Mouse (Mus musculus) stomach, embryonic 14.5 days (tissue): ENCODE data around the gene Spns3. TPM values are rescaled to one million over a fixed set of nuclear protein-coding genes. Genes with fewer than 3 reads are reported as not detected.

Experiments used
- ATAC-seq: fragments of 200-750 bp; cut with Nextera tagmentation; 2 replicates; pipeline ENCODE4 v1.8.0; 2017; ENCODE audit warnings: low read depth, moderate TSS enrichment; ENCODE audit not compliant: insufficient number of reproducible peaks, insufficient read depth, low FRiP score
- H3K27ac ChIP-seq: fragments of 300-500 bp; sonication (generic); 2 replicates; pipeline ENCODE4 v1.5.1; 2014; ENCODE audit warnings: mild to moderate bottlenecking, low read length, moderate library complexity, mixed read lengths
- H3K27me3 ChIP-seq: fragments of 300-500 bp; sonication (generic); 2 replicates; pipeline ENCODE4 v1.6.1; 2014; ENCODE audit warnings: low read length, control low read depth, mixed read lengths; ENCODE audit not compliant: control insufficient read depth, insufficient read depth
- H3K36me3 ChIP-seq: fragments of 300-500 bp; sonication (generic); 2 replicates; pipeline ENCODE4 v1.6.1; 2014; ENCODE audit warnings: mild to moderate bottlenecking, control low read depth, low read length, moderate library complexity, mixed read lengths; ENCODE audit not compliant: control insufficient read depth, insufficient read depth
- H3K4me1 ChIP-seq: fragments of 300-500 bp; sonication (generic); 2 replicates; pipeline ENCODE4 v1.6.1; 2014; ENCODE audit warnings: low read length, control low read depth, mixed read lengths; ENCODE audit not compliant: control insufficient read depth, insufficient read depth
- H3K4me2 ChIP-seq: fragments of 300-500 bp; sonication (generic); replicated peaks from 2 replicates; pipeline ENCODE4 v1.6.1; 2014; ENCODE audit warnings: low read depth, low read length, control low read depth
- H3K4me3 ChIP-seq: fragments of 300-500 bp; sonication (generic); 2 replicates; pipeline ENCODE4 v1.5.1; 2014; ENCODE audit warnings: low read depth, low read length, control low read depth
- H3K9ac ChIP-seq: fragments of 300-500 bp; sonication (generic); replicated peaks from 2 replicates; pipeline ENCODE4 v1.6.1; 2014; ENCODE audit warnings: low read depth, mild to moderate bottlenecking, control low read depth, low read length, moderate library complexity, mixed read lengths
- H3K9me3 ChIP-seq: fragments of 300-500 bp; sonication (generic); 2 replicates; pipeline ENCODE4 v1.6.1; 2016; ENCODE audit warnings: low read depth, low read length, control low read depth; ENCODE audit not compliant: control insufficient read depth
- WGBS: fragments of 180-500 bp; shearing (Covaris S2); extraction: QIAGEN DNeasy Blood & Tissue Kit; methylation state at CpG from one replicate; pipeline ENCODE4 v1.1.7; 2014; 5-methylcytosine and 5-hydroxymethylcytosine counted together
- polyA plus RNA-seq: library from polyadenylated mRNA; unstranded; fragments of >200 nt; fragmentation: Nextera tagmentation; extraction: Ambion mirVana; gene quantifications from 2 replicates; pipeline ENCODE4 v1.2.1, GENCODE M21; 2014

Spns3 gene
- polyA plus RNA-seq, 1 experiment from 2014 or later, result not detected

- H3K4me1 ChIP-seq, result no peaks in the 10 kb centered on the region
- no peaks in the 10 kb centered on the region for H3K27me3 ChIP-seq
- WGBS, result 69% methylated on average over 7 of the region's 7 CpGs
- no peak overlapping the region for H3K4me2 ChIP-seq
- H3K9me3 ChIP-seq, result no peaks in the 10 kb centered on the region
- no peak overlapping the region for H3K4me3 ChIP-seq
- no peaks in the 10 kb centered on the region for H3K36me3 ChIP-seq
- no peak overlapping the region for H3K27ac ChIP-seq
- no peak overlapping the region for H3K9ac ChIP-seq
- ATAC-seq, result no peak
Observed at GRCm38 (mm10) chr11:72566304-72566703, 16.0 kb upstream of the Spns3 start.

- 0 out of 2 replicates have a peak, but pooled peaks have one; percentile 28 for ATAC-seq
- Histone ChIP-seq H3K27ac (no peak overlapping the region), H3K4me1 (no peaks in the 10 kb centered on the region), H3K27me3 (no peaks in the 10 kb centered on the region), H3K9ac (no peak overlapping the region), H3K4me3 (no peak overlapping the region), H3K36me3 (no peaks in the 10 kb centered on the region), H3K4me2 (no peak overlapping the region), H3K9me3 (no peaks in the 10 kb centered on the region)
- 26% methylated on average over 6 of the region's 6 CpGs for WGBS
Observed at GRCm38 (mm10) chr11:72564232-72564807, 14.0 kb upstream of the Spns3 start.

- Histone ChIP-seq H3K4me3 (no peak overlapping the region), H3K9ac (no peak overlapping the region), H3K4me2 (no peak overlapping the region), H3K27ac (no peak overlapping the region), H3K27me3 (no peaks in the 10 kb centered on the region), H3K4me1 (no peaks in the 10 kb centered on the region), H3K9me3 (no peaks in the 10 kb centered on the region), H3K36me3 (no peaks in the 10 kb centered on the region)
- WGBS, result 70% methylated on average over 3 of the region's 3 CpGs
- ATAC-seq, result no peak
Observed at GRCm38 (mm10) chr11:72560661-72561060, 10.4 kb upstream of the Spns3 start.

- Histone ChIP-seq H3K27ac (no peak overlapping the region), H3K4me2 (no peak overlapping the region), H3K36me3 (no peaks in the 10 kb centered on the region), H3K4me1 (no peaks in the 10 kb centered on the region), H3K27me3 (no peaks in the 10 kb centered on the region), H3K9ac (no peak overlapping the region), H3K9me3 (no peaks in the 10 kb centered on the region), H3K4me3 (no peak overlapping the region)
- no peak for ATAC-seq
- 68% methylated on average over 5 of the region's 5 CpGs for WGBS
Observed at GRCm38 (mm10) chr11:72558155-72558554, 7.8 kb upstream of the Spns3 start.

- 70% methylated on average over 2 of the region's 2 CpGs for WGBS
- Histone ChIP-seq H3K9me3 (no peaks in the 10 kb centered on the region), H3K9ac (no peak overlapping the region), H3K27ac (no peak overlapping the region), H3K36me3 (no peaks in the 10 kb centered on the region), H3K4me2 (no peak overlapping the region), H3K27me3 (no peaks in the 10 kb centered on the region), H3K4me1 (no peaks in the 10 kb centered on the region), H3K4me3 (no peak overlapping the region)
- no peak for ATAC-seq
Observed at GRCm38 (mm10) chr11:72556953-72557352, 6.6 kb upstream of the Spns3 start.

- no peak overlapping the region for H3K4me3 ChIP-seq
- H3K9me3 ChIP-seq, result no peaks in the 10 kb centered on the region
- H3K27ac ChIP-seq, result no peak overlapping the region
- H3K27me3 ChIP-seq, result no peaks in the 10 kb centered on the region
- ATAC-seq, result no peak
- H3K4me2 ChIP-seq, result no peak overlapping the region
- H3K9ac ChIP-seq, result no peak overlapping the region
- WGBS, result 92% methylated on average over 4 of the region's 4 CpGs
- H3K4me1 ChIP-seq, result no peaks in the 10 kb centered on the region
- H3K36me3 ChIP-seq, result no peaks in the 10 kb centered on the region
Observed at GRCm38 (mm10) chr11:72556470-72556869, 6.2 kb upstream of the Spns3 start.

GRCm38 (mm10) chr11:72551531-72552105 is 1.3 kb upstream of the Spns3 start:
- Histone ChIP-seq H3K4me1 (no peaks in the 10 kb centered on the region), H3K27me3 (no peaks in the 10 kb centered on the region), H3K9me3 (no peaks in the 10 kb centered on the region), H3K27ac (no peak overlapping the region), H3K9ac (no peak overlapping the region), H3K36me3 (no peaks in the 10 kb centered on the region), H3K4me2 (no peak overlapping the region), H3K4me3 (no peak overlapping the region)
- no peak for ATAC-seq
- WGBS, result 43% methylated on average over 7 of the region's 7 CpGs

- no peaks in the 10 kb centered on the region for H3K36me3 ChIP-seq
- no peaks in the 10 kb centered on the region for H3K4me1 ChIP-seq
- H3K9ac ChIP-seq, result no peak overlapping the region
- 65% methylated on average over 3 of the region's 3 CpGs for WGBS
- H3K4me3 ChIP-seq, result no peak overlapping the region
- H3K27ac ChIP-seq, result no peak overlapping the region
- H3K4me2 ChIP-seq, result no peak overlapping the region
- H3K9me3 ChIP-seq, result no peaks in the 10 kb centered on the region
- no peaks in the 10 kb centered on the region for H3K27me3 ChIP-seq
- ATAC-seq, result no peak
Observed at GRCm38 (mm10) chr11:72547181-72547580, 3.1 kb downstream of the Spns3 start.

GRCm38 (mm10) chr11:72544716-72545115 is 5.6 kb downstream of the Spns3 start:
- no peak for ATAC-seq
- 60% methylated on average over 7 of the region's 7 CpGs for WGBS

More at GRCm38 (mm10) chr11:72544716-72545115, 5.6 kb downstream of the Spns3 start:
- no peak overlapping the region for H3K27ac ChIP-seq
- no peaks in the 10 kb centered on the region for H3K27me3 ChIP-seq
- no peak overlapping the region for H3K9ac ChIP-seq
- no peaks in the 10 kb centered on the region for H3K4me1 ChIP-seq
- H3K4me2 ChIP-seq, result no peak overlapping the region
- no peaks in the 10 kb centered on the region for H3K36me3 ChIP-seq
- no peak overlapping the region for H3K4me3 ChIP-seq
- H3K9me3 ChIP-seq, result no peaks in the 10 kb centered on the region
